ENCODE assay signal across 14 mouse cellular contexts in genomic region chr6:18698989-18699728, GRCm38 (mm10).
DNase-seq lines count a peak whose midpoint lies in the region; ATAC-seq and TF ChIP-seq lines count a peak whose summit lies in the region.
"Had no signal": no experiment of that assay in that cellular context is flagged by ENCODE, and none has a peak within 500 bp of the region (broad histone marks: within the 10 kb centered on the region; RNA-seq: fewer than 3 reads in every experiment).

No protein-coding gene starts in this region.

- no peaks in the 10 kb centered on the region for H3K27me3 ChIP-seq in kidney, adult 2 months (replicated peaks; ENCODE audit: control insufficient read depth, insufficient read depth, low read length)
- no peaks in the 10 kb centered on the region for H3K27me3 ChIP-seq in limb, embryonic 10.5 days (ENCODE audit: low read depth, poor library complexity, severe bottlenecking)
- no peaks in the 10 kb centered on the region for H3K27me3 ChIP-seq in stomach, postnatal 0 days (ENCODE audit: control insufficient read depth, insufficient read depth, low read length)
- H3K27me3 ChIP-seq: lung, embryonic 15.5 days had no signal

- TF ChIP-seq EP300 in stomach, postnatal 0 days (optimal IDR thresholded peaks at IDR 0.05): no peak

- no peak for TF ChIP-seq CTCF in kidney, adult 2 months (conservative IDR thresholded peaks at IDR 0.05; ENCODE audit: insufficient read depth, insufficient read length, low read depth, low read length)
- TF ChIP-seq CTCF in stomach, postnatal 0 days (IDR thresholded peaks at IDR 0.05; ENCODE audit: low read depth): no peak

- no peak overlapping the region for H3K27ac ChIP-seq in kidney, adult 2 months (ENCODE audit: insufficient read depth, low read depth, low read length)
- H3K27ac ChIP-seq in limb, embryonic 10.5 days: peak overlapping the region; percentile 56; the same call in 1 of the 2 replicates
- H3K27ac ChIP-seq in stomach, postnatal 0 days (replicated peaks): no peak overlapping the region
- H3K27ac ChIP-seq: lung, embryonic 15.5 days had no signal

- H3K36me3 ChIP-seq in kidney, adult 2 months (ENCODE audit: control insufficient read depth, insufficient read depth, low read length): no peaks in the 10 kb centered on the region
- H3K36me3 ChIP-seq in limb, embryonic 10.5 days: no peaks in the 10 kb centered on the region
- H3K36me3 ChIP-seq in stomach, postnatal 0 days (ENCODE audit: control insufficient read depth, insufficient read depth, low read length): no peaks in the 10 kb centered on the region
- H3K36me3 ChIP-seq: lung, embryonic 15.5 days had no signal

- no peak for ATAC-seq in megakaryocyte-erythroid progenitor cell, adult 5-6 weeks (replicated peaks; ENCODE audit: low FRiP score, low TSS enrichment, poor library complexity, severe bottlenecking)
- no peak for ATAC-seq in stomach, postnatal 0 days (ENCODE audit: low FRiP score, low TSS enrichment)

- no peak overlapping the region for H3K9ac ChIP-seq in stomach, postnatal 0 days (ENCODE audit: low read length)
- H3K9ac ChIP-seq: lung, embryonic 15.5 days had no signal

- WGBS in kidney, adult 2 months: 48% methylated on average over 4 of the region's 4 CpGs
- 50% methylated on average over 4 of the region's 4 CpGs for WGBS in limb, embryonic 10.5 days
- 37% methylated on average over 4 of the region's 4 CpGs for WGBS in stomach, postnatal 0 days

- no peak overlapping the region for H3K4me2 ChIP-seq in stomach, postnatal 0 days (replicated peaks; ENCODE audit: low read depth)
- H3K4me2 ChIP-seq: lung, embryonic 15.5 days had no signal

- H3K4me1 ChIP-seq in kidney, adult 2 months (ENCODE audit: control insufficient read depth, insufficient read depth, low read length): no peaks in the 10 kb centered on the region
- peaks cover 14% of the 10 kb centered on the region for H3K4me1 ChIP-seq in limb, embryonic 10.5 days
- H3K4me1 ChIP-seq in stomach, postnatal 0 days (replicated peaks; ENCODE audit: control insufficient read depth, insufficient read depth): no peaks in the 10 kb centered on the region

- peak; percentile 5 for DNase-seq in kidney, adult 2 months
- no peak for DNase-seq in kidney, adult 18-20 months
- DNase-seq in embryo, embryonic 11 days: peak; percentile 33
- DNase-seq in limb, embryonic 10.5 days (ENCODE audit: low spot score): no peak
- peak; percentile 33 for DNase-seq in lung, postnatal 36 days
- no peak for DNase-seq in adrenal gland, postnatal 36 days
- DNase-seq in stomach, postnatal 0 days (ENCODE audit: low spot score): no peak
- DNase-seq: adrenal gland, postnatal 10 days; cerebellum, adult 11-12 months; heart, adult 18-20 months; kidney, postnatal 25 days; retina, postnatal 1 day had no signal

- no peak for TF ChIP-seq POLR2A in kidney, adult 2 months (IDR thresholded peaks at IDR 0.05; ENCODE audit: low read depth, low read length)

- H3K9me3 ChIP-seq in limb, embryonic 10.5 days (replicated peaks): no peaks in the 10 kb centered on the region
- H3K9me3 ChIP-seq in stomach, postnatal 0 days (ENCODE audit: control insufficient read depth, low read length): no peaks in the 10 kb centered on the region
- H3K9me3 ChIP-seq: lung, embryonic 15.5 days had no signal

- H3K4me3 ChIP-seq in kidney, adult 2 months (ENCODE audit: insufficient read depth, low read depth, low read length): no peak overlapping the region
- no peak overlapping the region for H3K4me3 ChIP-seq in limb, embryonic 10.5 days
- H3K4me3 ChIP-seq in stomach, postnatal 0 days (ENCODE audit: low read depth, low read length): no peak overlapping the region
- H3K4me3 ChIP-seq: lung, embryonic 15.5 days had no signal

Comparison
In these comparisons a context has a peak if more than half of its experiments do, and no peak if none do; other contexts are left out.
1. DNase-seq: peak in kidney, adult 2 months (single experiment), embryo, embryonic 11 days (single experiment) and lung, postnatal 36 days (single experiment); none in kidney, adult 18-20 months (single experiment), limb, embryonic 10.5 days (single experiment), adrenal gland, postnatal 36 days (0 of 2) and stomach, postnatal 0 days (single experiment).